Mouse (Mus musculus): Measurements from ENCODE around the gene Tubb5.

The Tubb5 gene

GRCm38 (mm10) chr17:35838122-35838544, at the start of gene Tubb5:
Tubb5 (minus strand) TSS chr17:35838306.
- peak; percentile 98 to 99 for DNase-seq (ENCODE audit: low spot score in 2 of 2)

GRCm38 (mm10) chr17:35887725-35888124, 49.6 kb upstream of the Tubb5 start:
- no peak for DNase-seq (ENCODE audit: low spot score in 2 of 2)

- no peak for DNase-seq (ENCODE audit: low spot score in 2 of 2)
These were observed 45.7 kb upstream of the Tubb5 start for GRCm38 (mm10) chr17:35883777-35884176.

- DNase-seq (ENCODE audit: low spot score in 2 of 2) = no peak
These were observed 44.8 kb upstream of the Tubb5 start for GRCm38 (mm10) chr17:35882924-35883323.

- DNase-seq (ENCODE audit: low spot score in 2 of 2) = peak; percentile 97 to 98
These were observed 41.3 kb upstream of the Tubb5 start, which contains the start of gene Dhx16 for GRCm38 (mm10) chr17:35879245-35880057. Dhx16 (plus strand) TSS chr17:35879819.

- peak; percentile 65 to 67 for DNase-seq (ENCODE audit: low spot score in 2 of 2)
These were observed 36.6 kb upstream of the Tubb5 start for GRCm38 (mm10) chr17:35874721-35875120.

GRCm38 (mm10) chr17:35873774-35874519, 35.8 kb upstream of the Tubb5 start:
- DNase-seq (ENCODE audit: low spot score in 2 of 2) = peak; percentile 83 to 91

GRCm38 (mm10) chr17:35870884-35871696, 33.0 kb upstream of the Tubb5 start:
- DNase-seq (ENCODE audit: low spot score in 2 of 2) = peak in 1 of 2 experiments; percentile 42

- DNase-seq (ENCODE audit: low spot score in 2 of 2) = peak; percentile 70 to 74
These were observed 32.2 kb upstream of the Tubb5 start for GRCm38 (mm10) chr17:35870151-35870883.

- peak; percentile 64 to 69 for DNase-seq (ENCODE audit: low spot score in 2 of 2)
These were observed 31.4 kb upstream of the Tubb5 start for GRCm38 (mm10) chr17:35869346-35870067.

- DNase-seq (ENCODE audit: low spot score in 2 of 2) = no peak
These were observed 30.8 kb upstream of the Tubb5 start for GRCm38 (mm10) chr17:35868961-35869345.

- DNase-seq (ENCODE audit: low spot score in 2 of 2) = peak; percentile 40 to 46
These were observed 30.2 kb upstream of the Tubb5 start for GRCm38 (mm10) chr17:35868165-35868820.

GRCm38 (mm10) chr17:35866911-35867890, 29.1 kb upstream of the Tubb5 start:
- DNase-seq (ENCODE audit: low spot score in 2 of 2) = peak; percentile 45 to 51

GRCm38 (mm10) chr17:35866281-35866831, 28.2 kb upstream of the Tubb5 start:
- DNase-seq (ENCODE audit: low spot score in 2 of 2) = peak; percentile 60 to 70

- peak; percentile 75 to 81 for DNase-seq (ENCODE audit: low spot score in 2 of 2)
These were observed 27.6 kb upstream of the Tubb5 start, which contains the start of gene Ppp1r18 for GRCm38 (mm10) chr17:35865481-35866280. Ppp1r18 (plus strand) TSS chr17:35865593.

- no peak for DNase-seq (ENCODE audit: low spot score in 2 of 2)
These were observed 26.8 kb upstream of the Tubb5 start for GRCm38 (mm10) chr17:35864832-35865353.

- peak; percentile 93 for DNase-seq (ENCODE audit: low spot score in 2 of 2)
These were observed 23.2 kb upstream of the Tubb5 start, which contains the start of gene Nrm for GRCm38 (mm10) chr17:35861198-35861857. Nrm (plus strand) TSS chr17:35861318.

Data from right cerebral cortex, postnatal 10 days (tissue).